Mouse (Mus musculus) adrenal gland, adult (tissue): Measurements from ENCODE around the gene Ern1.
"Not testable (repeated sequence)": the region's sequence is repeated elsewhere in the genome, so short reads cannot be mapped to it uniquely, and the experiment has no call there.

Source experiments
- DNase-seq, 2 experiments: peaks; one replicate each; pipeline ENCODE4 v3.0.0; 2022 to 2023; ENCODE audit warnings: low spot score in 1 of 2; ENCODE audit not compliant: inconsistent age in 2 of 2

Gene Ern1

DNA sequence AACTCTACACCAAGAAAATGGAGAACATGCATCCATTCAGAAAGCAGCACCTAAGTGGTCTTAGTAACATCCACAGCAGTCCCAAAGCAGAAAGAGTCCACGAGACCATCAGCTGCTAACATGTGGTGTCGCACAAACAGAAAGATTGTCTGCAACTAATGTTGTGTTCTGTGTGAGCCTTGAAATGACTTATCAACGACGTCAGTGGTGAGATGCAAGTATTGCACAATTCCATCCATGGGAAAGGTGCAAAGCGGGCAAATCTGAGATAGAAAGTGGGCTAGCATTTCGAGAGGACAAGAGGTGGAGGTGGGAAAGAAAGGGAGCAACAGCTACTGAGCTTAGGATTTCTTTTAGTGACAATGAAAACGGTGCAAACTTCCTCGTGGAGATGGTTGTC, 4.8 kb downstream of the Ern1 start:
- peak in 1 of 2 experiments; percentile 70 for DNase-seq

DNA sequence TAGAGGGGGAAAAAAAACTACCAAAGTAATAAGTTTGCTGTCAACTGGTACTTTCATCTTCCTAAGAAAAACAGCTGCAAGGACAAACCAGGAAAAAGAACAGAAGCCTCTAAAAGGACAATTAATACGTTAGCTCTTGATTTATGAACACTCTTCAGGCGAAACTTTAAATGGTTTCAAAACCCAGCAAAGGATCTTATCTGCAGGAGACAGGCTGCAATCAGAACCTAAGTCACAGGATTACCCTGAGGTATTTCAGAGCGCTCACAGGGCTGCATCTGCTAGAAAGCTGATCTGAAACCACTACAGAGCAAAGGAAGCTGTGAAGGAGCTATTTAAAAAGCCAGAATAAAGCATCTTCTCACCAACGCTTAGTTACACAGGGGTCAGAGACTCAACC, 6.0 kb downstream of the Ern1 start:
- DNase-seq = peak in 1 of 2 experiments; percentile 66

DNA sequence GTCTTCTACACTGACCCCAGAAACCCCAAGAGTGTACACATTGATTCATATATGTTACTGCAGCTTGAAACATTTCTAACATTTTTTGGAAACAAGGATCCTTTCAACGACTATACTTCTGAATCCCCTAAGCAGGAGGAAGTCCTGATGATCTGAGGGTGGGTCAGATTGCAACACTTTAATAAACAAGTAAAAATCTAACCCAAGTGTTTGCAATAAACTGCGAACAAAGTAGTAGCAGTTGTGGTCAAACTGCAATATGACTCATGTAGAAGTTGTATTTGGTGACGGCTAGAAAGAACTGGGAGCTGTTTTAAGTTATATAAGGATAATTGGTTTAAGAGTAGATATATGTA, 7.1 kb downstream of the Ern1 start:
- no peak for DNase-seq

GRCm38 (mm10) chr11:106479619-106480529, 7.8 kb downstream of the Ern1 start:
- peak in 1 of 2 experiments; percentile 64 for DNase-seq

DNA sequence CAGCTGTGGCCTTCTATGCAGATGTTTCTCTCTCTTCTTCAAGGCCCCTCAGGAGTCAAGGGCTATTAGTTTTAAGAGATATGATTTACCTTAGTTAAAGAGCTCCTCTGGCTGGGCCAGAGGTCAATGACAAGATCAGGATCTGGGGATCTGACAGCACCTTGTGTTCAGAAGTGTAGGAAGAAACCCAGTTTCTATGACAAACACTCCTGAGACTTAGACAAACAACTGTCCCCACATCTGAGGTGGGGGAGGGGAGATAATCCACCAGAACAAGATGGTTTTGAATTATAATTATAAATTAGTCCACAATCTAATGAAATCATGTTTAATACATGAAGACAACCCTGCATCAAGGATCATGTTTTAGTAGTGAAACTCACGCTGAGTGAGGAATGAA, 8.9 kb downstream of the Ern1 start:
- peak in 1 of 2 experiments; percentile 71 for DNase-seq

DNA sequence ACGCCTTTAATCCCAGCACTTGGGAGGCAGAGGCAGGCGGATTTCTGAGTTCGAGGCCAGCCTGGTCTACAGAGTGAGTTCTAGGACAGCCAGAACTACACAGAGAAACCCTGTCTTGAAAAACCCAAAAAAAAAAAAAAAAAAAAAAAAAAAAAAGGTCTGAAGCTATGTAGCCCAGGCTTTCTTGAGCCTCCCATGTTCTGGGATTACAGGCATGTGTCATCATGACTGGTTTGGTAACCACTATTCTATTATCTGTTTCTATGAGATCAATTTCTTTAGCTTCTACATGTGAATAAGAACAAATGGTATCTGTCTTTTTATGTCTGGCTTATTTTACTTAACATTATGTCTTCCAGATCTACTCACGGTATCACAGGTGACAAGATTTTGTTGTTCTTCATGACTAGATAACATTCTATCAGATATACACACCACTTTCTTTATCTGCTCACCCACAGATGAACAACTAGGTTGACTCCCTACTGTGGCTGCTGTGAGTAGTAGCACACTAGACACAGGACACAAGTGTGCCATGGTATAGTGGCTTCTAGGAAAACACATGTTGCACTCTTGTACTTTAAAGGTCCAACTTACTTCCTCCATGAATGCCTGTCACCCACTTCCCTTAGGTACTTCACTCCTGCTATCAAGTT, 10.0 kb downstream of the Ern1 start:
- DNase-seq = no peak

DNA sequence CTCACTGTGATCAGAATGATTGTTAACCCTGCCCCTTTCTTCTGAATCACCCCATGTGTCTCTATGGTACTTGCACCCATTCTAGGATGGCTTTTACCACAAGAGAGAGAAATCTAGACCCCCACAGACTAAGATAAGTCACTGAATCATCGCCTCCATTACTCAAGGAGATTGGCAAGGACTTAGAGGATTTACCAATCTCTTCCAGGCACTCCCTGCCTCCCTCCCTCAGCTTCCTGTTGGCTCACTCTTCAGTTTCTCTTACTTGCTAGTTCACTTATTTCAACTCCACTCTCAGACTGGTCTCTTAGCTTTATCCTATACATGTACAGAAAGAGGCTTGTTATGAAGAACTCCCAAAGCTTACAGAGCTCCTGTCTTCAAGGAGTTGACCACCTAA, 12.3 kb downstream of the Ern1 start:
- DNase-seq = peak in 1 of 2 experiments; percentile 67

- DNase-seq = no peak
Observed at GRCm38 (mm10) chr11:106471629-106472028, 16.0 kb downstream of the Ern1 start.

DNA sequence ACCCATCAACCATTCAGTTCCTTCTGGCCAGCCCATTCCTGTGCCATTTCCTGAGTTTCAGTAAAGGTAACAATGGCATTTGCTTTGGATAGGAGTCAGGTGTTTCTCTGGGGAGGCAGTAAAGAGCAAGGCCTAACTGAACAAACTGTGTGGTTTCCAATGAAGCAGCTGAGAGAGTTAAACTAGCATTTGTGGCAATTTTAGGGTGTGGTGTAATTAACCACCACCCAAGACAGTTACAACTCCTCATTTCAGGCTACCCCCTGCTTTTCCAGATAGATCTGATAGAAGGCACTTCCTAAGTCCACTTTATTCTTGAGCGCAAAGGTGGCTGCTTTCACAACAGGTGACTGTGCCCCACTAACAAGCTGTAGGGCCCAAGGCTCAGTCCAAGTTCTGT, 19.1 kb downstream of the Ern1 start:
- DNase-seq = no peak

GRCm38 (mm10) chr11:106465932-106466331, 21.7 kb downstream of the Ern1 start:
- no peak for DNase-seq

DNA sequence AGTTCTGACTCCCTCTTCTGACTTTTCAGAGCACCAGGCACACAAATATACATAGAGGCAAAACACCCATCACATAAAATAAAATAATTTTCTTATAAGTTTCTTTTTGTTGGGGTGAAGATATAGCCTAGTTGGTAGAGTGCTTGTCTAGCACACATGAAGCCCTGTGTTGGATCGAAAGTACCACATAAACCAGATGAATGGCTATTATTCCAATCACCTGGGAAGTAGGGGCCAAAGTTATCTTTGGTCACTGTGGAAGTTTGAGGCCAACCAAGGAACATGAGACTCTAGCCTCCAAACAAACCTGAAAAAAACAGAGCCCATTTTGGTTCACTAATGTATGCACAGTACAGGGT, 22.1 kb downstream of the Ern1 start:
- DNase-seq = no peak

DNA sequence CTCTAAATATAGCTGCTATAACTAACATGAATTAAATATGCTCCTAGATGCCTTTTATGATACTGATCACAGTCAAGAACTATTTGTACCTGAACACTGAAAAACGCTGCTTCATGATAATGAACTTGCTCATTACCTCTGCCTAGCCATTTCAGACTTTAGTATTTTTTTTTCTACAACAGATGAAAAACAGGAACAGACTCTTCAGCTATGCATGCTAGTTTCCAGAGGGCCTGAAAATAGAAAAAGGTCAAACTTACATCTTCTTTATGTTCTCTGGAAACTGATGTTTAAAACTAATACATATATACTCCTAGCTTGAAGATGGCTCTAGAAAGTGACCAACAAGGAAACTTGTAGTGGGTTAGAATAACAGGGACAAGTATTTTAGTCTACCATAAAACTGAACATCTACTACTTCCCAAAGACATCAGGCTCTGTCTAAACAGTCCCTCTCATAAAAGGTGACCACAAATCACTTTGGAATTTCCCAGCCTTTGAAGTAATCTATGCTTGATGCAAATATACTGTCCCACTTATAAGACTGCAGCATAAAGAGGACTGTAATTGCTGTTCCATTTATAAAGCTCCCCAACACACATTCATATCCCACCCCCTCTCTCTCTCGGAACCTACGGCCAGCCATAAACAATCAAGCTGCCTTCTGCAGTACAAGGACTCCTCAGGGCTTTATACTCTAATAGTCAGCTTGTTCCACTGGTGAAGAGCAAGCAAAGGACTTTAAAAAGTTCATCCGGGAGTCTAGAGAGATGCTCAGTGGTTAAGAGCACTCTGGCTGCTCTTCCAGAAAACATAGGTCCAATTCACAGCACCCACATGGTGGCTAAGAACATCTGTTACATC, 22.7 kb downstream of the Ern1 start:
- DNase-seq = no peak

GRCm38 (mm10) chr11:106463845-106464244, 23.8 kb downstream of the Ern1 start:
- DNase-seq = no peak

- no peak for DNase-seq
Observed at GRCm38 (mm10) chr11:106462309-106462708, 25.3 kb downstream of the Ern1 start.

DNA sequence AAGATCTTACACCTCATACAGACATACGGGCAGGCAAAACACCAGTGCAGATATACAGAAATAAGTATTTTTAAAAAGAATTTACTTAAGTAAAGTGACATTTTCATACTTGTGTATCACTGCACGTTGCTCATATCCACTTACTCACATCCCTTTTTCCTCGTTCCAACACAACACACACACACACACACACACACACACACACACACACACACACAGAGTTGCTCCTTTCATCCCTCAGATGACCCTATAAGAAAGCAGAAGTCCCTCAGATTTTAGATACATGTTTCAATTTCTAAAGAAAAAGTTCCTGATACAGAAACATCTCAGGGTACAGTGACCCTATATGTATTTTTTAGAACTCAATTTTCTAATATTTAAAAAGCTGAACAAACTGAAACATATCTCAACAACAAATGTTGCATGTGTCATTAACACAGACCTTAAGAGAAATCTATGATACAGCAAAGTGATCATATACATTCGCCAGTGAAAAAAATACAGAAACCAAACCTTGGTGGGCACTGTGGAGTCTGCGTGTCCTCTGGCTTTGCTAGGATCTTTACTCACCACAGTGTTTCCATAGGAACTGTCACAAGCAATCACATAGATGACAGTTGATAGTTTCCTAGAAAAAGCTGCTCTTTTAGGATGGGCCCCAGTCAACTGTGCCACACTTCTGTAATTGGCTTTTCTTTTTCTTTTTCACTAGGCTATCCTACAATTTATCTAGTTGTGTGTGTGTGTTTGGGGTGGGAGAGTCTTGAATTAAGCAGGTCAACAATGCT, 26.3 kb downstream of the Ern1 start:
- DNase-seq = no peak

GRCm38 (mm10) chr11:106460671-106461070, 27.0 kb downstream of the Ern1 start:
- no peak for DNase-seq

DNA sequence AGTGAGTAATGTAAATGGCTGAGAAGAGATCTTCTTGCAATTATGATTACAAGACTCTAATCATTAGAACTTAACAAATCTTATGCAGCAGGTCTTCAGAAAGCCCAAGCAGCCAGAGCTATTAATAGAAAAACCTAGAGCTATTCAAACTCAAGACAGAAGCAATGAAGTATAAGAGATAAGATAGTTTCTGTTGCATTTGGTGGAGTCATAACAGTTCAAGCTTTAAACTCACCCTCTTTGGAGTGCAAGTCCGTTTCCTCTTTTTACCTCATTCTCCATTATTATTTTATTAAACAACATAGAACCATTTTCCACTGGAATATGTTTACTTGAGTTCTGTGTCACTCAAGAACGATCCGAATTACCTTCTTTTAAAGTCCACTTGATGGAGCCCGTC, 29.1 kb downstream of the Ern1 start:
- no peak for DNase-seq

GRCm38 (mm10) chr11:106443646-106444045, 44.0 kb downstream of the Ern1 start:
- peak in 1 of 2 experiments; percentile 24 for DNase-seq

DNA sequence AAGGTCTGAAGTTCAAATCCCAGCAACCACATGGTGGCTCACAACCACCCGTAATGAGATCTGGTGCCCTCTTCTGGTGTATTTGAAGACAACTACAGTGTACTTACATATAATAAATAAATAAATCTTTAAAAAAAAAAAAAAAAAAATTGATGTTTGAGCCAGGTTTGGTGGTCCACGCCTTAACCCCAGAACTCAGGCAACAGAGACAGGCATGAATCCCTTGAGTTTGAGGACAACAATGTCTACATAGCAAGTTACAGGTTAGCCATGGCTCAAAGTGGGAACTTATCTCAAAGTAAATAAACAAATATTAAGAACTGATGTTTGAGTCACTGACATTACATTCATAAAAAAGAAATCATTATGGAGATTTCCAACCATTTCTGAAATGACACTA, 45.1 kb downstream of the Ern1 start:
- not testable (repeated sequence) for DNase-seq

GRCm38 (mm10) chr11:106440318-106440717, 47.3 kb downstream of the Ern1 start:
- peak in 1 of 2 experiments; percentile 67 for DNase-seq

DNA sequence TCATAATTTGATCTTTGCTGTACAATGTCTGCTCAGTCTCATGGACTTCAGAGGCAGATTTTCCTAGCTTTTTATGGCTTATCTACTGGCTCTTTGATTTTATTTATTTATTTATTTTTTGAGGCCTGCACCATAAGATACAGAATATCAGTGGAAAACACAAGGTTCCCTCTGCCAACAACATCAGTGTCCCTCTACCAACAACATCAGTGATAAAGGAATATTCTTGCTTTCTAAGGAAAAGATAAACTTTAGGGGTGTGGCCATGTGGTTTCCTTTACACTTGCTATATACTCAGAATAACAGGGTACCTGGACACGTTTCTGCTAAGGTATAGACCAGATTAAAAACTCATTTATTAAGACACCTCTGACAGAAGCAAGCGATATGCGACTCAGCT, 48.3 kb downstream of the Ern1 start:
- DNase-seq = no peak
